Mouse (Mus musculus) embryonic facial prominence, embryonic 12.5 days (tissue): ENCODE data around the gene Ppm1k. TPM values are rescaled to one million over a fixed set of nuclear protein-coding genes. Genes with fewer than 3 reads are reported as not detected.

Experiments used
- ATAC-seq: fragments of 200-750 bp; cut with Nextera tagmentation; 2 replicates; pipeline ENCODE4 v1.8.0; 2017; ENCODE audit not compliant: insufficient number of reproducible peaks, insufficient read depth, low FRiP score, low TSS enrichment
- H3K27ac ChIP-seq: fragments of 300-500 bp; sonication (generic); 2 replicates; pipeline ENCODE4 v1.5.1; 2016; ENCODE audit warnings: mild to moderate bottlenecking
- H3K27me3 ChIP-seq: fragments of 300-500 bp; sonication (generic); 2 replicates; pipeline ENCODE4 v1.6.1; 2016; ENCODE audit warnings: mild to moderate bottlenecking, moderate library complexity
- H3K36me3 ChIP-seq: fragments of 300-500 bp; sonication (generic); 2 replicates; pipeline ENCODE4 v1.6.1; 2016; ENCODE audit warnings: mild to moderate bottlenecking
- H3K4me1 ChIP-seq: fragments of 300-500 bp; sonication (generic); 2 replicates; pipeline ENCODE4 v1.6.1; 2016
- H3K4me2 ChIP-seq: fragments of 300-500 bp; sonication (generic); replicated peaks from 2 replicates; pipeline ENCODE4 v1.6.1; 2016; ENCODE audit warnings: mild to moderate bottlenecking, moderate library complexity
- H3K4me3 ChIP-seq: fragments of 300-500 bp; sonication (generic); 2 replicates; pipeline ENCODE4 v1.5.1; 2016; ENCODE audit warnings: mild to moderate bottlenecking
- H3K9ac ChIP-seq: fragments of 300-500 bp; sonication (generic); 2 replicates; pipeline ENCODE4 v1.6.1; 2016; ENCODE audit warnings: mild to moderate bottlenecking, moderate library complexity
- H3K9me3 ChIP-seq: fragments of 300-500 bp; sonication (generic); 2 replicates; pipeline ENCODE4 v1.6.1; 2016; ENCODE audit warnings: mild to moderate bottlenecking, moderate library complexity
- WGBS: fragments of 180-500 bp; shearing (Covaris S2); methylation state at CpG from one replicate; pipeline ENCODE4 v1.1.7; 2016; 5-methylcytosine and 5-hydroxymethylcytosine counted together
- polyA plus RNA-seq: library from polyadenylated mRNA; unstranded; fragments of >200 nt; fragmentation: Nextera tagmentation; extraction: Ambion mirVana; gene quantifications from 2 replicates; pipeline ENCODE4 v1.2.1, GENCODE M21; 2016

Gene Ppm1k
- polyA plus RNA-seq, result 4.3 and 5.2 TPM in 2 replicates

DNA sequence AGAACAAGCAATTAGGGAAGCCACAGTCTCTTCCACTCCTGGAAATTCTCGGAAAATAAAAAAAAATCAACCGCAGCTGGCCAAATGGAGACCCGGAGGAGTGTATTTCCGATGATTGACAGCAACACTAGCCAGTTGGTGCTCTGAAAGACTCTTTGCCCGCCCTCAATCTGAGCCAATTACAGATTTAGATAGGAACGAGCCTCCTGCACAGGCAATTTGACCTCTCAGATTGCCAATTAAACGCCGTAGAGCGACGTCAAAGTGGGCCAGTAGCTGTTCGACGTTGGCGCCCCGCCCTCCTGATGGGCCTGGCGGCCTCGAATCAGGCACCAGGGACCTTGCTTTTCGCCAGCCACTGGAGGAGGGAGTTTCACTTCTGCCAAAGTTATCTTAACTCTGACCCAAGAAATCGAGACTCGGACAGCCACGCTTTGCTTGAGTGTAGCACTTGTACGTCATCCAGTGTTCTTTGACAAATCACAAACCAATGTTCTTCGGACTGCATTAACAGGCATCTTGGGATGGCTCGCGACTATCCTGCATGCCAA, at the start of gene Ppm1k:
Gene Ppm1k (minus strand): TSS at position 83 of the 551 bp plus-strand sequence.
- peak within 1 kb of the TSS; percentile 69 for H3K4me2 ChIP-seq
- ATAC-seq, result peak; percentile 97
- under 1% methylated on average over 24 of the region's 24 CpGs for WGBS

DNA sequence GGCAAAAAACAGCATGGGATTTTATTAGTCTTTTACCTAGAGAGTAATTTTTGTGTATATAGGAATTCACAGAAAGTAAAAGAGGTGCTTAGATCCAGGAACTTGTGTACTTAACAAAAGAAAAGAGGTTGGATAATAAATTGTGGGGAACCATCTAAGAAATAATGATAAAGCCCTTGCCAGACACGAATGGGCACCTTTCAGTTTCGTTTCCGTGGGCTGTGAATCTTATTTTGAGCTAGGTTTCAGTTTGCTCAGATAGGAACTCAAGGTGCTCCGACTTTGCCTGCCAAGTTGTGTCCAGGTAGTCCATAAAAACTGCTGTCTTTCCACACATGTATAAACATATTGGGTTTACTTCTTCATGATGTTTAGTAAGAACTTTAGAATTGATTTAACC, 47.1 kb upstream of the Ppm1k start:
- WGBS, result 81% methylated on average over 4 of the region's 4 CpGs
- Histone ChIP-seq H3K4me1 (0 out of 2 replicates have a peak, but pooled peaks cover 3% of the 10 kb centered on the region), H3K36me3 (no peaks in the 10 kb centered on the region), H3K27ac (no peak overlapping the region), H3K9ac (no peak overlapping the region), H3K4me3 (no peak overlapping the region), H3K9me3 (no peaks in the 10 kb centered on the region), H3K27me3 (no peaks in the 10 kb centered on the region), H3K4me2 (no peak overlapping the region)
- no peak for ATAC-seq

More for the DNA sequence above, at the start of gene Ppm1k:
- H3K4me3 ChIP-seq, result peak within 1 kb of the TSS; percentile 75
- H3K4me1 ChIP-seq, result peaks cover 9% of the 10 kb centered on the region
- peak within 1 kb of the TSS; percentile 80 for H3K9ac ChIP-seq
- peak within 1 kb of the TSS; percentile 88 for H3K27ac ChIP-seq
- H3K27me3 ChIP-seq, result no peaks in the 10 kb centered on the region
- H3K9me3 ChIP-seq, result no peaks in the 10 kb centered on the region
- no peaks in the 10 kb centered on the region for H3K36me3 ChIP-seq

DNA sequence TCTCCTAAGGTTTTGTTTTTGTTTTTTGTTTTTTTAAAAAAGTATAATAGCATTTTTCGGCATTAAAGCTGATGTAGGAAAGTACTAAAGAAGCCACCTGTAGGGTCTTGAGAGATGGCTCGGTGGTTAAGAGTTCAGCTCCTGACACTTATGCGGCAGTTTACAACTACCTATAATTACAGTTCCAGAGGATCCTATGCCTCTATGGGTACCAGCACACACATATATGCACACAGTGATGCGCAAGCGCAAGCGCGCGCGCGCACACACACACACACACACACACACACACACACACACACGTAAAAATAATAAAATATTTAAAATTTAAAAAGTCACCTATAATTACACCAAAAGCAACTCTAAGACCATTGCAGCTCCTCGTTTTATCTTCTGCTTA, 46.3 kb upstream of the Ppm1k start:
- peak overlapping the region; percentile 77 for H3K4me2 ChIP-seq

DNA sequence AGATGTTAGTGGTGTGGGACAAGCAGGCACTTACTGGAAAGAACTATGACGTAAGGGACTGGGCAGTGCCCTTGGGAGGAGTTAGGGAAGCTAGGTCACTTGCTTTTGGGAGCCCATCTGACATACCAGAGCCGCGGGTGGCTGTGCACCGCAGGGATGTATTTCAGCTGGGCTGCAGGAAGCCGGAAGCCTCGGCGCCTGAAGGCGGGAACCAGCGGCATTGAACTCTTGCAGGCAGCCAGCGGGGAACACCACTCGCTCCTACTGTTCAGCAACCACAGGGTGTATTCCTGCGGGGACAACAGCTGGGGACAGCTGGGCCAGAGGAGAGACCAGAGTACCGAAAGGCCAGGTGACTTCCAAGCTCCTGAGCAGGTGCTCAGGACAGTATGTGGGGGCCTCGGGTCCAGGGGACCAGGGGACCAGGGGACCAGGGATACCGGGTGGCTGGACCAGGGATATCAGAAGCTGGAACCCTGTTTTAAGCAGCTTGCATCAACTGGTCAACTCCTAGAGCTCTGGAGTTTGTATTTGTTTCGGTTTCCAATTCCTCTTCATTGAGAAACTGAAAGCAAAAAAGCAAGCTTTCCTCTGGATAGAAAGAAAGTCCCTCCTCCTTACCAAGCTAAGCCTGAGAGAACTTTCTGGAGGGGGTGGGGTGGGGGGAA, 45.7 kb upstream of the Ppm1k start, which contains the start of gene Herc6:
Gene Herc6 (plus strand): TSS at position 120 of the 668 bp plus-strand sequence.
- Histone ChIP-seq H3K4me3 (peak within 1 kb of the TSS; percentile 44), H3K36me3 (no peaks in the 10 kb centered on the region), H3K9me3 (no peaks in the 10 kb centered on the region), H3K4me1 (0 out of 2 replicates have a peak, but pooled peaks cover 3% of the 10 kb centered on the region), H3K4me2 (peak within 1 kb of the TSS; percentile 77), H3K27me3 (no peaks in the 10 kb centered on the region), H3K27ac (no peak within 1 kb of the TSS), H3K9ac (peak within 1 kb of the TSS; percentile 59)
- 2% methylated on average over 16 of the region's 16 CpGs for WGBS
- peak; percentile 77 for ATAC-seq

More for the DNA sequence above, 46.3 kb upstream of the Ppm1k start:
- Histone ChIP-seq H3K36me3 (no peaks in the 10 kb centered on the region), H3K27ac (no peak overlapping the region), H3K4me3 (peak overlapping the region; percentile 44; the same call in 1 of the 2 replicates), H3K9me3 (no peaks in the 10 kb centered on the region), H3K4me1 (0 out of 2 replicates have a peak, but pooled peaks cover 3% of the 10 kb centered on the region), H3K9ac (0 out of 2 replicates have a peak overlapping the region, but pooled peaks have one; percentile 59), H3K27me3 (no peaks in the 10 kb centered on the region)
- ATAC-seq, result no peak
- 83% methylated on average over 12 of the region's 12 CpGs for WGBS

DNA sequence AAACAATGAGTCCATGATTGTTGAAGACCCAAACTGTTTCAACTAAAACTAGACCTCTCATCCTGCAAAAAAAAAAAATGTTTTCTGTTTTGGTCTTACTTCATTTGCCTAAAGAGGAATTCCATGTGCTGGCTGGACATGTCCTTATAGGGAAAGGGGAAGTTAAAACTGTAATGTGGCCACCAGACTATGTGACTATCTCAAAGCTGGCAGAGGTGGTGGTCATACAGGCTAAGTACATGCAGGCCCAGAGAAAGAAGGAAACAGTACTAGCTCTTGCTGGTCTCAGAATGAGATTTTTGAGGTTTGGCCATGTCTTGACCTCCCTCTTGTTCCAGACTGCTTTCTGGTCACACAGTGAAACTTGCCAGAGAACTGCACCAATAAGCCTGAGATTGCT, 36.3 kb upstream of the Ppm1k start:
- H3K27ac ChIP-seq, result no peak overlapping the region
- H3K9me3 ChIP-seq, result no peaks in the 10 kb centered on the region
- H3K4me1 ChIP-seq, result no peaks in the 10 kb centered on the region
- H3K27me3 ChIP-seq, result no peaks in the 10 kb centered on the region
- ATAC-seq, result no peak
- H3K36me3 ChIP-seq, result no peaks in the 10 kb centered on the region
- no peak overlapping the region for H3K4me3 ChIP-seq
- no peak overlapping the region for H3K4me2 ChIP-seq
- no peak overlapping the region for H3K9ac ChIP-seq

DNA sequence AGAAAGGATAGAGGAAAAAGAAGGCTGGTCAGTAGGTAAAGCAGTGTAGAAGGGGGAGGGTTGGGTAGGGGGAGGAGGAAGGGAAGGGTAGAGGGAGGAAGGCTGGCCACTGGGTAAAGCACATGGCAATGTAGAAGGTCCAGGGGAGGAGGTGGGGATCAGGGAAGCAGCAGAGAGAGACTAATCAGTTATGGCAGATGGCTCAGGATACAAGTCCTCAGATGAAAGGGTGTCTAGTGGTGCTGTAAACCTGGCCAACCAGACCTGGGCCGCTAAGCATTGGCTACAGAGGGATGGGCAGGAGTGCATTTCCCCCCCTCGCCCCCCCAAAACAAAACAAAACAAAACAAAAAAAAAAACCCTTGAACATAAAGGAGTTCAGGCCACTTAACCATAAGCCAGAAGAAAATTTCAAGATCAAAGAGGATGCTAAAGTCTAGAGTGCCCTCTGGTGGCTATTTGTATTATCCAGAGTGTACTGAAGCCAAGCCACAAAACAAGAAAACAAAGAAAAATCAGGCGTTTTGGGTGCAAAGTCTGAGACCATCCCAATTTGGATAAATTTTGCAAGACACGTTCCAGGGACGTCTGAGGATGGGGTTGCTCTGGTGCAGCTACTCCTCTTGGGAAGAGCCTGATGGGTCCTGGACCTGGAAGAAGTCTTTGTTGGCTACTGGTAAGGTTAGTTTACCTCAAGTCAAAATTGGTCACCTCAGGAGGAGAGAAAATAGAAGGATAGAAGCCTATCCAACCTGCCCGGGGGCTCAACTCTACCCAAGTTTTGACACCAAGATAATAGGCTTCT, 35.1 kb upstream of the Ppm1k start:
- Histone ChIP-seq H3K4me3 (no peak overlapping the region), H3K4me2 (no peak overlapping the region), H3K9me3 (no peaks in the 10 kb centered on the region), H3K4me1 (no peaks in the 10 kb centered on the region), H3K36me3 (no peaks in the 10 kb centered on the region), H3K27me3 (no peaks in the 10 kb centered on the region), H3K9ac (no peak overlapping the region), H3K27ac (no peak overlapping the region)
- ATAC-seq, result 0 out of 2 replicates have a peak, but pooled peaks have one; percentile 35
- 11% methylated on average over 6 of the region's 6 CpGs for WGBS

DNA sequence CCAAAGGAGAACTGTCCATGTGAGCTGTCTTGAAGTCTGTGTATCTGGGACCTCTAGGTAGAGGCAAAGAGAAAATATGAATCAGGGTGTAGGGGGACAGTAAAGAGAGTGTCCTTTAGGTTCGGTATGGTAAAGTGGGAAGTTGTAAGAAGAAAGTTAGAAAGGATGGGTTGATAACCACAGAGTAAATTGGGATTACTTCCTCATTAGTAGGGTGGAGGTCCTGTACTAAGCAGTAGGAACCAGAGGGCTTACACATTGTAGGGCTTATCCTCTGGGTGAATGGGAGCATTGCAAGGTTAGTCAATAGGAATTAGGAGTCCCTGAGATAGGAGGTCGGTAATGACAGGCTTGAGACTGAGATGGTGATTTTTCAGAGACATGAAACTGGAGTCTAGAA, 32.4 kb upstream of the Ppm1k start:
- Histone ChIP-seq H3K4me2 (no peak overlapping the region), H3K9me3 (no peaks in the 10 kb centered on the region), H3K27me3 (no peaks in the 10 kb centered on the region), H3K9ac (no peak overlapping the region), H3K4me1 (no peaks in the 10 kb centered on the region), H3K27ac (no peak overlapping the region), H3K36me3 (no peaks in the 10 kb centered on the region), H3K4me3 (no peak overlapping the region)
- no peak for ATAC-seq
- 88% methylated on average over 2 of the region's 2 CpGs for WGBS

DNA sequence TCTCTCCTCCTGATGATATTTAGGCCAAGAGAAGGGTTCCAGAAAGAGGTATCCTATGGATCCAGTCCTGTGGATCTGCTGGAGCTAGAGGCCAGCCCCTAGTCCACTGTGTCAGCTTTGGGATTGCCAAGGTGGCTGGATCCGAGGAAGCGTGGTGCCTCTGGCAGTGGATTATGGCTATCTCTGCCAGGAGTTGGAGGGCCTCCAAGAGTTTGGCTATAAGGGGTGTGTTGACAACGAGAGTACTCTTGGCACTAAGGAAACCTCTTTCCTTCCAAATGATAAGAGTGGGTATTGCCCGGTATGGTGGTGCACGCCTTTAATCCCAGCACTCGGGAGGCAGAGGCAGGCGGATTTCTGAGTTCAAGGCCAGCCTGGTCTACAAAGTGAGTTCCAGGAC, 30.2 kb upstream of the Ppm1k start:
- 90% methylated on average over 7 of the region's 7 CpGs for WGBS
- no peak overlapping the region for H3K27ac ChIP-seq
- no peaks in the 10 kb centered on the region for H3K27me3 ChIP-seq
- no peaks in the 10 kb centered on the region for H3K36me3 ChIP-seq
- no peak overlapping the region for H3K9ac ChIP-seq
- H3K4me2 ChIP-seq, result no peak overlapping the region
- no peak overlapping the region for H3K4me3 ChIP-seq
- ATAC-seq, result no peak
- no peaks in the 10 kb centered on the region for H3K9me3 ChIP-seq
- no peaks in the 10 kb centered on the region for H3K4me1 ChIP-seq

DNA sequence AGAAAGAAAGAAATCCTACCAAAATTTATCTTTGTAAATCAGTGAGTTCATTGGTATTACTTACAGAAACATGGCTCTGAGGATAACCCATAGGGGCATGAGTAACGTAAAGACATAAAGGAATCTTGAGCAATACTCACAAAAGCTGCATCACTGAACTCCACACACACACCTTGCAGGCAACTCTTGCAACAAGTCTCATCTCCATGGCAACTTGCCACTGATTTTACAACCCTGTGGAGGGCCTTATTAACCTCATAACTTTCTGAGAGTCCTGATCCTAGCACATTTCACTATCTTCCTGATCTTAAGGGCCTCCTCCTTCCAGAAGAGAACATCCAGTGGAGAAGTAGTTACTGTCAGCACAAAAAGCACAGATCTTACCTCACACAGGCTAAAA, 28.2 kb upstream of the Ppm1k start:
- ATAC-seq, result no peak
- WGBS, result 71% methylated on average over 1 of the region's 1 CpGs
- Histone ChIP-seq H3K27ac (no peak overlapping the region), H3K27me3 (no peaks in the 10 kb centered on the region), H3K9me3 (no peaks in the 10 kb centered on the region), H3K9ac (no peak overlapping the region), H3K4me2 (no peak overlapping the region), H3K4me1 (no peaks in the 10 kb centered on the region), H3K36me3 (no peaks in the 10 kb centered on the region), H3K4me3 (no peak overlapping the region)

DNA sequence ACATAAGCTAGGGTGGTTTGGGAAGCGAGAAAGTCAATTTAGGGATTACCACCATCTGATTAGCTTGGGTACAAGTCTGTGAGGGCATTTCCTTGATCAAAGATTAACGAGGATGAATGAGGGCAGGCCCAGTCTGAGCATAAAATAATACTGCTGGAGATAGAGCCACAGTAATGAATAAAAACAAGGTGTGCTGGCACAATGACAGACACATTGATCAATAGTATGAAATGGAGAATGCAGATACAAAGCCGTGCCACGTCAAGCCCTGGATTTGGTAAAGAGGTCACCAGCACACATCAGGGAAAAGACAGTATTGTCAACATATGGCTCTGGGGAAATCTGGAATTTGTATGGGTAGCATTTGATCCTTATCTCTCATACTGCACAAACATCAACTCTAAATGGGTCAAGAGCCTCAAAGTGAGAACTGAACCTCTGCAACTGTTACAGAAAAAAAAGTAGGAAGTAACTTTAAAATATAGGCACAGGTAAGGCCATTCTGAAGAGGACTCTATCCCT, 22.6 kb upstream of the Ppm1k start:
- 54% methylated on average over 4 of the region's 4 CpGs for WGBS
- Histone ChIP-seq H3K36me3 (no peaks in the 10 kb centered on the region), H3K9me3 (no peaks in the 10 kb centered on the region), H3K27me3 (no peaks in the 10 kb centered on the region), H3K4me1 (no peaks in the 10 kb centered on the region), H3K27ac (no peak overlapping the region), H3K4me3 (no peak overlapping the region), H3K4me2 (no peak overlapping the region), H3K9ac (no peak overlapping the region)
- ATAC-seq, result no peak

DNA sequence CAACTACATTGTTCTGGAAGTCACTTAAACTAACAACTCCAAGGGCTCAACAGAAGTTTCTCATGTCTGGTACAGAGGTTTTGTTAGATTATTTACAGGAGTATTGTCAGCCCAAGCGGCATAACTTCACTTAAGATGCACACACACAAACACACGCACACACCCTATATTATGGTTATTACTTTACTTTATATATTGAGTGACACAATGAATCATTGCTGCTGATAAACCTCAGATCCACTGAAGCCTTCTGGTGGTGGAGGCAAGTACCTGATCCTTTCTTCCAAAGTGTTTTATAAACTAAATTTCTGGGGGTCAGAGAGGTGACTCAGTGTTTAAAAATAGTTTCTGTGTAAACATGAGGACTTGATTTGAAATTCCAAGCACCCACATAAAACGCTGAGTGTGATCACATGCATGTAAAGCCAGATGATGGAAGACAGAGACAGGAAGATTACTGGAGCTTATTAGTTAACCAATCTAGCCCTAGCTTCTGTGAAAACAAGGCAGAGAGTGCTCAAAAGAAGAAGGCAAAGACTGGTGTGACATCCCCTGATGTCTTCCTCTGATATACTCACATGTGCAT, 16.0 kb upstream of the Ppm1k start:
- no peak overlapping the region for H3K27ac ChIP-seq
- WGBS, result 67% methylated on average over 3 of the region's 3 CpGs

More for the DNA sequence above, 16.0 kb upstream of the Ppm1k start:
- Histone ChIP-seq H3K27me3 (no peaks in the 10 kb centered on the region), H3K4me2 (no peak overlapping the region), H3K9me3 (no peaks in the 10 kb centered on the region), H3K36me3 (no peaks in the 10 kb centered on the region), H3K4me3 (no peak overlapping the region), H3K9ac (no peak overlapping the region), H3K4me1 (no peaks in the 10 kb centered on the region)
- no peak for ATAC-seq
